Mouse (Mus musculus) liver, adult 2 months (tissue): ENCODE measurements around the gene Rnf183. TPM values are rescaled to one million over a fixed set of nuclear protein-coding genes. Genes with fewer than 3 reads are reported as not detected.

Experiments used
- DNase-seq: peaks from one replicate; pipeline ENCODE4 v3.0.0-alpha.2; 2011; ENCODE audit warnings: low read depth, low spot score; ENCODE audit errors: extremely low read depth
- H3K27ac ChIP-seq: fragments of 200-500 bp; replicated peaks from 2 replicates; pipeline ENCODE4 v1.5.1; 2012; ENCODE audit warnings: low read depth, mild to moderate bottlenecking, control low read depth, inconsistent platforms, low read length; ENCODE audit not compliant: insufficient read depth
- H3K27me3 ChIP-seq: fragments of 200-500 bp; 2 replicates; pipeline ENCODE4 v1.6.1; 2012; ENCODE audit warnings: mild to moderate bottlenecking, moderate library complexity, low read length, inconsistent platforms; ENCODE audit not compliant: control insufficient read depth, insufficient read depth
- H3K36me3 ChIP-seq: fragments of 200-500 bp; 2 replicates; pipeline ENCODE4 v1.6.1; 2012; ENCODE audit warnings: low read length, inconsistent platforms; ENCODE audit not compliant: control insufficient read depth, insufficient read depth
- H3K4me1 ChIP-seq: fragments of 200-500 bp; 2 replicates; pipeline ENCODE4 v1.6.1; 2011; ENCODE audit warnings: low read length; ENCODE audit not compliant: control insufficient read depth, insufficient read depth
- H3K4me3 ChIP-seq: fragments of 200-500 bp; 2 replicates; pipeline ENCODE4 v1.5.1; 2011; ENCODE audit warnings: low read depth, mild to moderate bottlenecking, control low read depth, low read length, moderate library complexity; ENCODE audit not compliant: insufficient read depth
- H3K79me2 ChIP-seq: fragments of 200-500 bp; 2 replicates; pipeline ENCODE4 v1.6.1; 2012; ENCODE audit warnings: inconsistent platforms, mild to moderate bottlenecking, low read length, moderate library complexity; ENCODE audit not compliant: control insufficient read depth, insufficient read depth
- H3K9ac ChIP-seq: fragments of 200-500 bp; 2 replicates; pipeline ENCODE4 v1.6.1; 2012; ENCODE audit warnings: low read depth, mild to moderate bottlenecking, control low read depth, inconsistent platforms, low read length
- CTCF ChIP-seq: fragments of 200-500 bp; IDR thresholded peaks from 2 replicates; pipeline ENCODE4 v1.5.1; 2011; ENCODE audit warnings: low read depth, low read length, control low read depth
- POLR2A ChIP-seq: fragments of 200-500 bp; IDR thresholded peaks from 2 replicates; pipeline ENCODE4 v1.6.1; 2011; ENCODE audit warnings: low read length, control low read depth; ENCODE audit not compliant: insufficient read depth; ENCODE audit errors: extremely low read depth
- WGBS: fragments of 180-500 bp; shearing (Covaris S2); methylation state at CpG from one replicate; pipeline ENCODE4 v1.1.7; 2018; 5-methylcytosine and 5-hydroxymethylcytosine counted together
- polyA plus RNA-seq: library from polyadenylated mRNA; depleted of rRNA; stranded (reverse); fragments of >200 nt; gene quantifications from 2 replicates; pipeline ENCODE4 v1.2.3, GENCODE M21; 2012
- total RNA-seq: library from RNA; depleted of rRNA; stranded (reverse); fragments of >200 nt; gene quantifications from 2 replicates; pipeline ENCODE4 v1.2.3, GENCODE M21; 2014

Rnf183 gene
- total and polyA plus RNA-seq, 2 experiments, result not detected

DNA sequence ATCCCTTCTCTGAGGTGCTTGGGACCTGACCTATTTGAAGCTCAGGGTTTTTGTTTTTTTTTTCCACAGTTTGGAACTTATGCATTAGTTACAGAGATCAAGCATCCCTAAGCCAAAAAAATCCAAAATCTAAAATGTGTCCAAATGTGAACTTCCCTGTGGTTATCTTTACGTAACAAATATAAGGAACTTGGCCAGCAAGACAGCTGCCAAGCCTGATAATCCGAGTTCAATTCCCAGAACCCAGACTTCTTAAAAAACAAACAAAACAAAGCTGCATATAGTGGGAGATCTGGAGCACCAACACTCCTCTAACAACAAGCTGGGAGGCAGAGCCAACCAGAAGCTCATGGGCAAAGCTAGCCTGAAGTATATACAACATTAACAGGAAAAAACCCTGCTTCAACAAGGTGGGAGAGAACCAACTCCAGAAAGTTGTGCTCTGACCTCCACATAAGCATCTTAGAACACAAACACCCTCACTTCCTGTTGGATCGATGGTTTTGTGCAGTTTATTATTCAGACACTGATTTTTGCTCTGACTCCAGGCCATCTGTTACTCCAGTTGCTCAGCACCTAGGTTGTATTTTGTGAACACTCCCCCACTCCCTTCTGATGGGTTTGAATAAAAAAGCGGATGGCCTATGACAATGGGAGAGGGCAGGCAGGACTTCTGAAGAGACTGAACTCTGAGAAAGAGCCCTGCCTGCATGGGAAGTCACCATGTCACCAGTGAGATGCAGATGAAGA is 37.3 kb downstream of the Rnf183 start:
- TF ChIP-seq POLR2A (no peak), CTCF (no peak)
- Histone ChIP-seq H3K27me3 (no peaks in the 10 kb centered on the region), H3K4me3 (no peak overlapping the region), H3K9ac (no peak overlapping the region), H3K36me3 (peaks cover 44% of the 10 kb centered on the region), H3K27ac (peak overlapping the region; percentile 49; the same call in 1 of the 2 replicates), H3K79me2 (peaks cover 12% of the 10 kb centered on the region; the same call in 1 of the 2 replicates), H3K4me1 (peaks cover 15% of the 10 kb centered on the region)
- DNase-seq, result no peak
- WGBS, result 49% methylated on average over 4 of the region's 4 CpGs

GRCm38 (mm10) chr4:62395806-62396205 is 39.2 kb downstream of the Rnf183 start:
- Histone ChIP-seq H3K27ac (peak overlapping the region; percentile 72), H3K27me3 (no peaks in the 10 kb centered on the region), H3K79me2 (peaks cover 7% of the 10 kb centered on the region; the same call in 1 of the 2 replicates), H3K4me3 (no peak overlapping the region), H3K36me3 (peaks cover 41% of the 10 kb centered on the region), H3K4me1 (peaks cover 15% of the 10 kb centered on the region), H3K9ac (no peak overlapping the region)
- WGBS, result 13% methylated on average over 1 of the region's 1 CpGs
- DNase-seq, result peak; percentile 96
- TF ChIP-seq POLR2A, result no peak
- TF ChIP-seq CTCF, result no peak

DNA sequence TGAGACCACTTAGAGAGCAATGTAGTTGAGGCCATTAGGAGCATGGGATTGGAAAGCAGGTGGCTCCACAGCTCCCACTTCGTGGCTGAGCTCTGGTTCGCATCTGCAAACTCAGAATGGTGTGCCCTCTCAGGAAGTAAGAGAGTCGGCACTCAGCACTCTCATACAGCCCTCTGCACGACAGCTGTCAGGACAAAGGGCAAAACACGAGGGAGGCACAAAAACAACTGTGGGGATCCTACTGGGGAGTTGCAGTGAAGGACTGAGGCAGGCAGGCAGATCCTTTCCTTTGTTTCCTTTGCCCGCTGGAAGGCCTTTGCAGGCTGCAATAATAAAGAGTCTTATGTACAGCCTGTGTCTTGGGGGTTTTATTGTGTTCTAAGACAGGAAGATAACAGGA is 41.6 kb downstream of the Rnf183 start:
- Histone ChIP-seq H3K27me3 (no peaks in the 10 kb centered on the region), H3K36me3 (peaks cover 42% of the 10 kb centered on the region), H3K79me2 (peaks cover 11% of the 10 kb centered on the region; the same call in 1 of the 2 replicates), H3K4me3 (no peak overlapping the region), H3K27ac (no peak overlapping the region), H3K4me1 (peaks cover 30% of the 10 kb centered on the region), H3K9ac (no peak overlapping the region)
- DNase-seq, result peak; percentile 42
- no peak for TF ChIP-seq POLR2A
- no peak for TF ChIP-seq CTCF
- WGBS, result 36% methylated on average over 6 of the region's 6 CpGs

DNA sequence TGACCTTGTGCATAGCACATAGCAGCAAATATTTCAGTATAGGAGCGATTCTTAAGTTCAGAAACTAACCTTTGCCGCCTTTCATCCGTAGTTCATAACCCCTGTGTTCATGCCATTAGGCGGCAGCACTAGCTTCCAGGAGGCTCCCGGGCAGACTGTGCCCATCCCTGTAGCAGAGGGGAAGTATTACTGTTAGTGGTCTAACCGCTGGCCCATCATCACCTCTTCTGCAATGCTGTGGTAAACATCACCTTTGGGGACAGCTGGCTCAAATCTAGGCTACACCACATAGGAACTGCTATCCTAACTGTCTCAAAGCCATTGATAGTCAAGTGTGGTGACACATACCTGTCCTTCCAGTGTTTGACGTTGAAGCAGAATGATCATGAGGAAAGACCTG is 43.2 kb downstream of the Rnf183 start:
- no peak overlapping the region for H3K9ac ChIP-seq
- H3K4me1 ChIP-seq, result peaks cover 27% of the 10 kb centered on the region
- H3K27me3 ChIP-seq, result no peaks in the 10 kb centered on the region
- DNase-seq, result no peak
- peaks cover 46% of the 10 kb centered on the region for H3K36me3 ChIP-seq
- TF ChIP-seq POLR2A (no peak), CTCF (no peak)
- peaks cover 7% of the 10 kb centered on the region; the same call in 1 of the 2 replicates for H3K79me2 ChIP-seq
- H3K27ac ChIP-seq, result no peak overlapping the region
- 84% methylated on average over 7 of the region's 7 CpGs for WGBS
- no peak overlapping the region for H3K4me3 ChIP-seq

DNA sequence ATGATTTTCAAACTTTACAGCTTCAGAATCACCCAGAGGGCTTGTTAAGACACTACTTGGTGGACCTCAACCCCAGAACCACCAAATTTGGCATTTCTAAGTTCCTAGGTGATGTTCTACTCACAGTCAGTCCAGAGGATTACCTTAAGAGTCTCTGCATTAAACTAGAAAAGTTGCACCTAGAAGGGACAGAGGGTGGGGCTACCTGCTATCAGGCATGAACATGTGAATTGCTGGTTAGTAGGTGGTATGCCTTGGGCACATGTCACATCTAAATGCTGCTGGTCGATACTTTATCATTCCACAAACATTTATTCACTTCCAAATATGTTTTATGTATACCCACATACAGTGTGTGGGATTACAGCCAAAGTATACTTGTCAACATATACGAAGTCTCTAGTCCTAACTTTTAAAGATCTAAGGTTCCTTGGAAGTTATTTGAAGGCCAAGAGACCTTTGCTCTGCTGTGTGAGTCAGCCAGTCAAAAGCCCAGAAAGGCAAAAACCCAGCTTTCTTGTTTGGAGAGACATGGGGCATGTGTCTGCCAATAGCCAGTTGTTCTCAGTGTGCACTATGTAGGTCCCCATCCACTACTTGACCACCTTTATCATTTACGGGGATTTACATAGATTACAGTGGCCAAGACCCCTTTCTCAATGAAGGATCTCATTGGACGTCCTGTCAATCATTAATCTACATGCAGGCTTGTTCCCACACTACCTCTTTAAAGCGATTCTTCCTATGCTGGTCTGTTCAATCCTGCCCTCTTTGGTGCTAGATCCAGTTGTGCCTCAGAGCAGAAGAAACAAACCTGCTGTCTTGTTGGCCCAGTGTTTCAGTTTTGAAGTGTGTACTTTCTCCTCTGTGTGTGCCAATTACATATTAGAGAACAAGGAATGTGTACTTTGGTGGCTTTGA is 45.2 kb downstream of the Rnf183 start:
- Histone ChIP-seq H3K4me1 (peaks cover 19% of the 10 kb centered on the region), H3K36me3 (peaks cover 43% of the 10 kb centered on the region), H3K79me2 (peaks cover 7% of the 10 kb centered on the region; the same call in 1 of the 2 replicates), H3K27ac (peak overlapping the region; percentile 83), H3K9ac (no peak overlapping the region), H3K4me3 (no peak overlapping the region), H3K27me3 (no peaks in the 10 kb centered on the region)
- 31% methylated on average over 5 of the region's 5 CpGs for WGBS
- TF ChIP-seq CTCF, result no peak
- no peak for TF ChIP-seq POLR2A
- peak; percentile 81 for DNase-seq
